Mouse (Mus musculus): ENCODE measurements around the gene Kif5a. TPM values are rescaled to one million over a fixed set of nuclear protein-coding genes. Genes with fewer than 3 reads are reported as not detected.

Gene Kif5a
- total RNA-seq, 2 experiments from 2014 or later = 581 to 593 TPM

GRCm38 (mm10) chr10:127290930-127291880 lies 28.1 kb upstream of the Kif5a start:
- DNase-seq (ENCODE audit: low spot score in 2 of 2) = peak in 1 of 2 experiments; percentile 43
- intact Hi-C loops (cut with DNase I) = no loop called here

- peak; percentile 100 for DNase-seq (ENCODE audit: low spot score in 2 of 2)
- intact Hi-C loops (cut with DNase I) = no loop called here
These were observed 27.3 kb upstream of the Kif5a start for GRCm38 (mm10) chr10:127290307-127290929.

GRCm38 (mm10) chr10:127289573-127290191 lies 26.5 kb upstream of the Kif5a start:
- DNase-seq (ENCODE audit: low spot score in 2 of 2) = peak; percentile 44 to 45

GRCm38 (mm10) chr10:127288800-127289572 lies 25.8 kb upstream of the Kif5a start, which contains the start of gene Mbd6:
Gene Mbd6, minus strand, starts transcription at chr10:127289018.
- DNase-seq (ENCODE audit: low spot score in 2 of 2) = peak; percentile 83
- intact Hi-C loops (cut with DNase I) = loop anchor here (2.0 kb wide), 1 partner anchor 22 kb away; the partner anchor contains the start of gene Dctn2

More at GRCm38 (mm10) chr10:127289573-127290191, 26.5 kb upstream of the Kif5a start:
- intact Hi-C loops (cut with DNase I) = loop anchor here (2.0 kb wide), 1 partner anchor 23 kb away; the partner anchor contains the start of gene Dctn2

GRCm38 (mm10) chr10:127288328-127288799 lies 25.2 kb upstream of the Kif5a start:
- peak; percentile 34 to 37 for DNase-seq (ENCODE audit: low spot score in 2 of 2)
- intact Hi-C loops (cut with DNase I) = loop anchor here (2.0 kb wide), 1 partner anchor 22 kb away; the partner anchor contains the start of gene Dctn2

GRCm38 (mm10) chr10:127287936-127288293 lies 24.8 kb upstream of the Kif5a start:
- intact Hi-C loops (cut with DNase I) = loop anchor here (2.0 kb wide), 1 partner anchor 21 kb away; the partner anchor contains the start of gene Dctn2
- DNase-seq (ENCODE audit: low spot score in 2 of 2) = no peak

GRCm38 (mm10) chr10:127287271-127287935 lies 24.3 kb upstream of the Kif5a start:
- DNase-seq (ENCODE audit: low spot score in 2 of 2) = no peak
- intact Hi-C loops (cut with DNase I) = no loop called here

GRCm38 (mm10) chr10:127286730-127287129 lies 23.6 kb upstream of the Kif5a start:
- DNase-seq (ENCODE audit: low spot score in 2 of 2) = no peak
- intact Hi-C loops (cut with DNase I) = no loop called here

- no peak for DNase-seq (ENCODE audit: low spot score in 2 of 2)
- intact Hi-C loops (cut with DNase I) = no loop called here
These were observed 23.0 kb upstream of the Kif5a start for GRCm38 (mm10) chr10:127286194-127286593.

- DNase-seq (ENCODE audit: low spot score in 2 of 2) = no peak
- intact Hi-C loops (cut with DNase I) = no loop called here
These were observed 22.5 kb upstream of the Kif5a start for GRCm38 (mm10) chr10:127285644-127286043.

GRCm38 (mm10) chr10:127284724-127285500 lies 21.8 kb upstream of the Kif5a start:
- intact Hi-C loops (cut with DNase I) = no loop called here
- no peak for DNase-seq (ENCODE audit: low spot score in 2 of 2)

- no peak for DNase-seq (ENCODE audit: low spot score in 2 of 2)
- intact Hi-C loops (cut with DNase I) = no loop called here
These were observed 21.0 kb upstream of the Kif5a start for GRCm38 (mm10) chr10:127284105-127284622.

- DNase-seq (ENCODE audit: low spot score in 2 of 2) = no peak
- intact Hi-C loops (cut with DNase I) = no loop called here
These were observed 19.6 kb upstream of the Kif5a start for GRCm38 (mm10) chr10:127282620-127283215.

- intact Hi-C loops (cut with DNase I) = no loop called here
- no peak for DNase-seq (ENCODE audit: low spot score in 2 of 2)
These were observed 18.2 kb upstream of the Kif5a start for GRCm38 (mm10) chr10:127281316-127281715.

GRCm38 (mm10) chr10:127279730-127280129 lies 16.6 kb upstream of the Kif5a start:
- DNase-seq (ENCODE audit: low spot score in 2 of 2) = no peak
- intact Hi-C loops (cut with DNase I) = no loop called here

- intact Hi-C loops (cut with DNase I) = no loop called here
These were observed 11.3 kb upstream of the Kif5a start for GRCm38 (mm10) chr10:127274261-127275022.

More at GRCm38 (mm10) chr10:127274261-127275022, 11.3 kb upstream of the Kif5a start:
- DNase-seq (ENCODE audit: low spot score in 2 of 2) = no peak
